Comparison of ENCODE assay signal across 14 mouse cellular contexts in the genomic region with DNA sequence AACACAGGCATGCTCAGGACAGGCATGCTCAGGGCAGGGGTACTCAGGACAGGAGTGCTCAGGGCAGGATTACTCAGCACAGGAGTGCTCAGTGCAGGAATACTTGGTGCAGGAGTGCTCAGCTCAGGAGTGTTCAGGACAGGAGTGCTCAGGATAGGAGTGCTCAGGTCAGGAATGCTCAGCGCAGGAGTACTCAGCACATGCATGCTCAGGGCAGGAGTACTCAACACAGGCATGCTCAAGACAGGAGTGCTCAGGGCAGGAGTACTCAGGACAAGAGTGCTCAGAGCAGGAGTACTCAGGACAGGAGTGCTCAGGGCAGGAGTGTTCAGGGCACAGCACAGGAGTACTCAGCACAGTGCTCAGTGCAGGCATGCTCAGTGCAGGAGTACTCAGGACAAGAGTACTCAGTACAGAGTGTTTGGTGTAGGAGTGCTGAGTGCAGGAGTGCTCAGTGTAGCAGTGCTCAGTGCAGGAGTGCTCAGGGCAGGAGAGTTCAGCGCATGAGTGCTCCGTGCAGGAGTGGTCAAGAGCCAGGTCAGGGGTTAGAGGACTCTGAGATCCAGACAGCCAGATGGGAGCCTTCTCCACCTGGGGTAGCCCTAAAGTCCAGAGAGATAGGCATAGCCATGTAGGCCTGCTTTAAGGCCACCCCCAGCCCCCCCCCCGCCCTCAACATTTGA. TPM values are rescaled to one million over a fixed set of nuclear protein-coding genes. Genes with fewer than 3 reads are reported as not detected.
DNase-seq lines count a peak whose midpoint lies in the region; ATAC-seq and TF ChIP-seq lines count a peak whose summit lies in the region.
"Had no signal": no experiment of that assay in that cellular context is flagged by ENCODE, and none has a peak within 500 bp of the region (broad histone marks: within the 10 kb centered on the region; RNA-seq: fewer than 3 reads in every experiment).

No protein-coding gene starts in this region.

- no peak for TF ChIP-seq POLR2A in kidney, adult 2 months (IDR thresholded peaks at IDR 0.05; ENCODE audit: low read depth, low read length)

- no peaks in the 10 kb centered on the region for H3K36me3 ChIP-seq in kidney, embryonic 15.5 days
- H3K36me3 ChIP-seq in kidney, adult 2 months (ENCODE audit: control insufficient read depth, insufficient read depth, low read length) = no peaks in the 10 kb centered on the region

- peaks cover 18% of the 10 kb centered on the region for H3K4me1 ChIP-seq in kidney, embryonic 15.5 days
- H3K4me1 ChIP-seq in kidney, adult 2 months (ENCODE audit: control insufficient read depth, insufficient read depth, low read length) = peaks cover 6% of the 10 kb centered on the region; the same call in 1 of the 2 replicates

- WGBS in kidney, embryonic 15.5 days = 69% methylated on average over 4 of the region's 4 CpGs
- 81% methylated on average over 4 of the region's 4 CpGs for WGBS in kidney, adult 2 months

- no peaks in the 10 kb centered on the region for H3K9me3 ChIP-seq in kidney, embryonic 15.5 days (replicated peaks)

- DNase-seq in adrenal gland, postnatal 14 days = peak; percentile 3
- DNase-seq in adrenal gland, adult 2 months = no peak
- no peak for DNase-seq in kidney, adult 2 months
- DNase-seq in thymus, postnatal 4 days = peak; percentile 19
- DNase-seq in thymus, postnatal 14 days = no peak
- DNase-seq in urinary bladder, adult 18-20 months (ENCODE audit: low spot score in 2 of 2) = no peak
- no peak for DNase-seq in urinary bladder, adult 2 months (ENCODE audit: low spot score)
- DNase-seq: cerebellum, adult 8-10 months; heart, adult 18-20 months; heart, postnatal 10 days; kidney, adult 11 months; lung, adult 18-20 months had no signal

- peaks cover 58% of the 10 kb centered on the region for H3K27me3 ChIP-seq in kidney, embryonic 15.5 days
- H3K27me3 ChIP-seq in kidney, adult 2 months (replicated peaks; ENCODE audit: control insufficient read depth, insufficient read depth, low read length) = no peaks in the 10 kb centered on the region

- H3K9ac ChIP-seq in kidney, embryonic 15.5 days = no peak overlapping the region

- no peak for TF ChIP-seq CTCF in kidney, adult 2 months (conservative IDR thresholded peaks at IDR 0.05; ENCODE audit: insufficient read depth, insufficient read length, low read depth, low read length)

- peak; percentile 30; the same call in 1 of the 2 replicates for ATAC-seq in kidney, embryonic 15.5 days (replicated peaks; ENCODE audit: low FRiP score)

- no peak overlapping the region for H3K4me2 ChIP-seq in kidney, embryonic 15.5 days

- H3K27ac ChIP-seq in kidney, embryonic 15.5 days = no peak overlapping the region
- H3K27ac ChIP-seq in kidney, adult 2 months (ENCODE audit: insufficient read depth, low read depth, low read length) = no peak overlapping the region

- H3K4me3 ChIP-seq in kidney, embryonic 15.5 days (replicated peaks) = no peak overlapping the region
- H3K4me3 ChIP-seq in kidney, adult 2 months (ENCODE audit: insufficient read depth, low read depth, low read length) = no peak overlapping the region

RNA-seq across cellular contexts. Expression of a gene that starts 0.4 kb away (rescaled TPM):
- total RNA-seq in adrenal gland, postnatal 14 days (2021) = 33.2 and 34.9 TPM in 2 replicates
- 10 to 100 TPM; 43.6 to 55.6 TPM for total RNA-seq in adrenal gland, adult 2 months (2021)
- 61.0 and 64.1 TPM in 2 replicates for polyA plus RNA-seq in adrenal gland, adult 2 months (2012; rRNA removed)
- polyA plus RNA-seq in kidney, embryonic 15.5 days (2015; fragmentation: Nextera tagmentation; extraction: Ambion mirVana) = 3.5 and 4.1 TPM in 2 replicates
- polyA plus RNA-seq in kidney, adult 2 months (2012; rRNA removed) = 25.0 and 29.2 TPM in 2 replicates
- 37.9 and 42.4 TPM in 2 replicates for polyA plus RNA-seq in urinary bladder, adult 2 months (2012; rRNA removed)

RNA-seq across cellular contexts. Expression of a gene that starts 5.4 kb away (rescaled TPM):
- 21.0 and 33.6 TPM in 2 replicates for total RNA-seq in adrenal gland, postnatal 14 days (2021)
- total RNA-seq in adrenal gland, adult 2 months (2021) = 10 to 100 TPM; 21.8 to 41.4 TPM
- polyA plus RNA-seq in adrenal gland, adult 2 months (2012; rRNA removed) = 49.6 and 68.0 TPM in 2 replicates
- polyA plus RNA-seq in kidney, embryonic 15.5 days (2015; fragmentation: Nextera tagmentation; extraction: Ambion mirVana) = 6.0 and 7.1 TPM in 2 replicates
- polyA plus RNA-seq in kidney, adult 2 months (2012; rRNA removed) = 34.2 and 58.1 TPM in 2 replicates
- polyA plus RNA-seq in urinary bladder, adult 2 months (2012; rRNA removed) = 81.2 and 88.3 TPM in 2 replicates

RNA-seq across cellular contexts. Expression of a gene that starts 15.3 kb away (rescaled TPM):
- total RNA-seq in adrenal gland, postnatal 14 days (2021) = 6.9 and 12.2 TPM in 2 replicates
- 10 to 100 TPM; 12.1 to 20.6 TPM for total RNA-seq in adrenal gland, adult 2 months (2021)
- 45.1 and 54.8 TPM in 2 replicates for polyA plus RNA-seq in adrenal gland, adult 2 months (2012; rRNA removed)
- polyA plus RNA-seq in kidney, embryonic 15.5 days (2015; fragmentation: Nextera tagmentation; extraction: Ambion mirVana) = 3.0 and 3.2 TPM in 2 replicates
- 21.5 and 32.3 TPM in 2 replicates for polyA plus RNA-seq in kidney, adult 2 months (2012; rRNA removed)
- polyA plus RNA-seq in urinary bladder, adult 2 months (2012; rRNA removed) = 34.7 and 37.4 TPM in 2 replicates

RNA-seq across cellular contexts. Expression of a gene that starts 15.5 kb away (rescaled TPM):
- 11.1 and 20.4 TPM in 2 replicates for total RNA-seq in adrenal gland, postnatal 14 days (2021)
- total RNA-seq in adrenal gland, adult 2 months (2021) = 10 to 100 TPM; 15.4 to 19.1 TPM
- 44.5 and 44.9 TPM in 2 replicates for polyA plus RNA-seq in adrenal gland, adult 2 months (2012; rRNA removed)
- polyA plus RNA-seq in kidney, embryonic 15.5 days (2015; fragmentation: Nextera tagmentation; extraction: Ambion mirVana) = 3.5 and 3.8 TPM in 2 replicates
- 14.5 and 19.4 TPM in 2 replicates for polyA plus RNA-seq in kidney, adult 2 months (2012; rRNA removed)
- polyA plus RNA-seq in urinary bladder, adult 2 months (2012; rRNA removed) = 29.5 and 40.1 TPM in 2 replicates

RNA-seq across cellular contexts. Expression of a gene that starts 35.8 kb away (rescaled TPM):
- 1.3 and 16.6 TPM in 2 replicates for total RNA-seq in adrenal gland, postnatal 14 days (2021)
- 1 to 10 TPM in 1 of 2 experiments, under 1 TPM in 1; 0.49 to 1.3 TPM for total RNA-seq in adrenal gland, adult 2 months (2021)
- 0.91 TPM in 2 replicates for polyA plus RNA-seq in adrenal gland, adult 2 months (2012; rRNA removed)
- 0.13 TPM in 1 of 2 replicates, not detected in the other for polyA plus RNA-seq in kidney, embryonic 15.5 days (2015; fragmentation: Nextera tagmentation; extraction: Ambion mirVana)
- 2.3 and 15.1 TPM in 2 replicates for polyA plus RNA-seq in kidney, adult 2 months (2012; rRNA removed)
- polyA plus RNA-seq in urinary bladder, adult 2 months (2012; rRNA removed) = 2.7 and 5.0 TPM in 2 replicates
- polyA plus RNA-seq: neural tube, embryonic 14.5 days had no signal

Comparison
In these comparisons a context has a peak if more than half of its experiments do, and no peak if none do; other contexts are left out.
1. DNase-seq: peak in adrenal gland, postnatal 14 days (single experiment) and thymus, postnatal 4 days (single experiment); none in adrenal gland, adult 2 months (single experiment), kidney, adult 2 months (single experiment), thymus, postnatal 14 days (single experiment), urinary bladder, adult 18-20 months (0 of 2) and urinary bladder, adult 2 months (single experiment).